Mouse (Mus musculus): Measurements from ENCODE around the gene Gm7534. TPM values are rescaled to one million over a fixed set of nuclear protein-coding genes. Genes with fewer than 3 reads are reported as not detected.

Gene Gm7534
- not detected for total RNA-seq (2021)
- long read RNA-seq, experiment 1 = 0 reads
- long read RNA-seq, experiment 2 = 0 reads

- no peak for DNase-seq
Measured at GRCm38 (mm10) chr4:134202904-134203303, at the start of gene Gm7534. Gm7534 (minus strand) TSS chr4:134203004.

- DNase-seq = no peak
Measured at GRCm38 (mm10) chr4:134252131-134252910, 49.5 kb upstream of the Gm7534 start.

- DNase-seq = no peak
Measured at GRCm38 (mm10) chr4:134251241-134252130, 48.7 kb upstream of the Gm7534 start.

GRCm38 (mm10) chr4:134250930-134251240 is 48.1 kb upstream of the Gm7534 start:
- no peak for DNase-seq

GRCm38 (mm10) chr4:134250116-134250929 is 47.5 kb upstream of the Gm7534 start:
- DNase-seq = no peak

- DNase-seq = peak; percentile 62
Measured at GRCm38 (mm10) chr4:134249651-134250050, 46.8 kb upstream of the Gm7534 start.

- DNase-seq = no peak
Measured at GRCm38 (mm10) chr4:134246719-134247258, 44.0 kb upstream of the Gm7534 start, which contains the start of gene Gm30191. Gm30191 (plus strand) TSS chr4:134246935.

GRCm38 (mm10) chr4:134246256-134246655 is 43.5 kb upstream of the Gm7534 start:
- DNase-seq = no peak

GRCm38 (mm10) chr4:134245148-134245843 is 42.5 kb upstream of the Gm7534 start, which contains the start of gene Zfp593:
Zfp593 (minus strand) TSS chr4:134245592.
- DNase-seq = peak; percentile 89

- peak; percentile 30 for DNase-seq
Measured at GRCm38 (mm10) chr4:134243516-134244250, 40.9 kb upstream of the Gm7534 start, which contains the start of gene E130218I03Rik. E130218I03Rik (plus strand) TSS chr4:134243662.

- no peak for DNase-seq
Measured at GRCm38 (mm10) chr4:134238686-134239085, 35.9 kb upstream of the Gm7534 start.

GRCm38 (mm10) chr4:134238279-134238651 is 35.5 kb upstream of the Gm7534 start, which contains the start of gene Cnksr1:
Cnksr1 (minus strand) TSS chr4:134238399.
- peak; percentile 74 for DNase-seq

GRCm38 (mm10) chr4:134237582-134238278 is 34.9 kb upstream of the Gm7534 start:
- no peak for DNase-seq

- peak; percentile 72 for DNase-seq
Measured at GRCm38 (mm10) chr4:134234876-134235275, 32.1 kb upstream of the Gm7534 start.

GRCm38 (mm10) chr4:134230431-134230830 is 27.6 kb upstream of the Gm7534 start:
- no peak for DNase-seq

- no peak for DNase-seq
Measured at GRCm38 (mm10) chr4:134227194-134227593, 24.4 kb upstream of the Gm7534 start, which contains the start of gene Catsper4. Catsper4 (minus strand) TSS chr4:134227383.

- no peak for DNase-seq
Measured at GRCm38 (mm10) chr4:134222793-134223600, 20.2 kb upstream of the Gm7534 start.

GRCm38 (mm10) chr4:134206488-134207053 is 3.8 kb upstream of the Gm7534 start:
- no peak for DNase-seq
